Mouse (Mus musculus): ENCODE data around the gene Gm6657.

- TF ChIP-seq POLR2A (IDR thresholded peaks at IDR 0.05; ENCODE audit: control insufficient read depth, low read depth, low read length), result no peak
- no peak for TF ChIP-seq CTCF (IDR thresholded peaks at IDR 0.05; ENCODE audit: control insufficient read depth, insufficient read depth, insufficient replicate concordance, low read depth, low read length)
Measured at GRCm38 (mm10) chr12:78215490-78215889, 21.4 kb downstream of the Gm6657 start.

All from testis, adult 2 months (tissue).